ENCODE assay signal across 21 mouse cellular contexts in genomic region chr16:91640171-91640570, GRCm38 (mm10). TPM values are rescaled to one million over a fixed set of nuclear protein-coding genes. Genes with fewer than 3 reads are reported as not detected.
DNase-seq lines count a peak whose midpoint lies in the region; ATAC-seq and TF ChIP-seq lines count a peak whose summit lies in the region.
"Had no signal": no experiment of that assay in that cellular context is flagged by ENCODE, and none has a peak within 500 bp of the region (broad histone marks: within the 10 kb centered on the region; RNA-seq: fewer than 3 reads in every experiment).

No protein-coding gene starts in this region.

- peaks cover 3% of the 10 kb centered on the region; the same call in 1 of the 2 replicates for H3K4me1 ChIP-seq in bone marrow, adult 2 months (ENCODE audit: control insufficient read depth, insufficient read depth, low read length)
- H3K4me1 ChIP-seq: embryonic facial prominence, embryonic 15.5 days had no signal

- H3K4me3 ChIP-seq in layer of hippocampus, adult 2 months: no peak overlapping the region
- H3K4me3 ChIP-seq in bone marrow, adult 2 months (replicated peaks; ENCODE audit: control insufficient read depth, low read depth, low read length): no peak overlapping the region
- H3K4me3 ChIP-seq: embryonic facial prominence, embryonic 12.5 days; embryonic facial prominence, embryonic 15.5 days; gastrocnemius, adult 2 months; hindbrain, embryonic 12.5 days; hindbrain, embryonic 15.5 days had no signal

- TF ChIP-seq CTCF in layer of hippocampus, adult 2 months (conservative IDR thresholded peaks at IDR 0.05): no peak
- TF ChIP-seq CTCF in bone marrow, adult 2 months (IDR thresholded peaks at IDR 0.05; ENCODE audit: control insufficient read depth, insufficient read depth, low read length): no peak

- peak; percentile 97 for ATAC-seq in megakaryocyte, adult 5-6 weeks (ENCODE audit: poor library complexity, severe bottlenecking)
- 0 out of 2 replicates have a peak, but pooled peaks have one; percentile 51 for ATAC-seq in neutrophil, adult 5-6 weeks (ENCODE audit: extremely low read depth, insufficient number of reproducible peaks, low FRiP score, poor library complexity, severe bottlenecking)
- ATAC-seq: forebrain, embryonic 14.5 days; forebrain, postnatal 0 days had no signal

- no peak for TF ChIP-seq POLR2A in bone marrow, adult 2 months (IDR thresholded peaks at IDR 0.05; ENCODE audit: borderline replicate concordance, control insufficient read depth, low read depth, low read length)

- no peak for DNase-seq in layer of hippocampus, adult 2 months (ENCODE audit: low spot score in 2 of 2)
- DNase-seq in layer of hippocampus, adult 9-11 months: no peak
- DNase-seq in spleen, postnatal 36 days (ENCODE audit: low spot score in 2 of 2): no peak
- no peak for DNase-seq in adrenal gland, adult (ENCODE audit: inconsistent age in 2 of 2, low spot score in 1 of 2)
- DNase-seq: adrenal gland, adult 8-10 months; adrenal gland, postnatal 25 days; B cell, adult 2 months; cerebellum, adult 18-20 months; cerebellum, adult 9-10 months; cerebellum, postnatal 14 days; forebrain, postnatal 0 days; gastrocnemius, adult 2 months; gastrocnemius, postnatal 14 days had no signal

- H3K27ac ChIP-seq in layer of hippocampus, adult 2 months: peak overlapping the region; percentile 48; the same call in 1 of the 2 replicates
- peak overlapping the region; percentile 12; the same call in 1 of the 2 replicates for H3K27ac ChIP-seq in bone marrow, adult 2 months (ENCODE audit: control insufficient read depth, insufficient read depth, low read depth, low read length, poor library complexity)
- H3K27ac ChIP-seq: embryonic facial prominence, embryonic 12.5 days; embryonic facial prominence, embryonic 15.5 days; gastrocnemius, adult 2 months; hindbrain, embryonic 12.5 days; hindbrain, embryonic 15.5 days had no signal

- WGBS in bone marrow, adult 2 months: 67% methylated on average over 8 of the region's 8 CpGs

RNA-seq across cellular contexts. Expression of gene Gart, which starts 6.6 kb away (rescaled TPM):
- total RNA-seq in layer of hippocampus, adult 2 months (2021): 10 to 100 TPM; 52.9 to 54.3 TPM
- polyA plus RNA-seq in bone marrow, adult 2 months (2011; ENCODE audit: insufficient read depth, insufficient read length, low replicate concordance, missing spikeins): 70.5 and 94.2 TPM in 2 replicates
- 59.0 and 62.7 TPM in 2 replicates for total RNA-seq in megakaryocyte, adult 5-6 weeks (2015)
- total RNA-seq in megakaryocyte, adult 5-6 weeks (2017): 98.1 and 115 TPM in 2 replicates
- total RNA-seq in neutrophil, adult 5-6 weeks (2017): 37.3 and 48.8 TPM in 2 replicates

RNA-seq across cellular contexts. Expression of gene Son, which starts 7.1 kb away (rescaled TPM):
- total RNA-seq in layer of hippocampus, adult 2 months (2021): 100 to 1,000 TPM; 259 to 285 TPM
- 132 and 165 TPM in 2 replicates for polyA plus RNA-seq in bone marrow, adult 2 months (2011; ENCODE audit: insufficient read depth, insufficient read length, low replicate concordance, missing spikeins)
- total RNA-seq in megakaryocyte, adult 5-6 weeks (2015): 271 and 279 TPM in 2 replicates
- total RNA-seq in megakaryocyte, adult 5-6 weeks (2017): 160 and 200 TPM in 2 replicates
- total RNA-seq in neutrophil, adult 5-6 weeks (2017): 542 and 583 TPM in 2 replicates

RNA-seq across cellular contexts. Expression of gene Dnajc28, which starts 21.3 kb away (rescaled TPM):
- total RNA-seq in layer of hippocampus, adult 2 months (2021): 10 to 100 TPM; 10.3 to 10.5 TPM
- polyA plus RNA-seq in bone marrow, adult 2 months (2011; ENCODE audit: insufficient read depth, insufficient read length, low replicate concordance, missing spikeins): 1.6 and 1.9 TPM in 2 replicates
- total RNA-seq in megakaryocyte, adult 5-6 weeks (2015): 2.3 and 2.7 TPM in 2 replicates
- total RNA-seq in megakaryocyte, adult 5-6 weeks (2017): 5.0 and 6.8 TPM in 2 replicates
- 8.3 and 9.1 TPM in 2 replicates for total RNA-seq in neutrophil, adult 5-6 weeks (2017)

RNA-seq across cellular contexts. Expression of gene Tmem50b, which starts 42.6 kb away (rescaled TPM):
- 100 to 1,000 TPM in 1 of 2 experiments, 10 to 100 TPM in 1; 97.3 to 104 TPM for total RNA-seq in layer of hippocampus, adult 2 months (2021)
- 7.3 and 17.5 TPM in 2 replicates for polyA plus RNA-seq in bone marrow, adult 2 months (2011; ENCODE audit: insufficient read depth, insufficient read length, low replicate concordance, missing spikeins)
- total RNA-seq in megakaryocyte, adult 5-6 weeks (2015): 102 and 112 TPM in 2 replicates
- 83.4 and 89.7 TPM in 2 replicates for total RNA-seq in megakaryocyte, adult 5-6 weeks (2017)
- total RNA-seq in neutrophil, adult 5-6 weeks (2017): 81.5 and 86.4 TPM in 2 replicates

RNA-seq across cellular contexts. Expression of gene Donson, which starts 48.4 kb away (rescaled TPM):
- total RNA-seq in layer of hippocampus, adult 2 months (2021): 10 to 100 TPM; 24.4 to 28.8 TPM
- 15.2 and 18.0 TPM in 2 replicates for polyA plus RNA-seq in bone marrow, adult 2 months (2011; ENCODE audit: insufficient read depth, insufficient read length, low replicate concordance, missing spikeins)
- 17.8 and 32.6 TPM in 2 replicates for total RNA-seq in megakaryocyte, adult 5-6 weeks (2015)
- total RNA-seq in megakaryocyte, adult 5-6 weeks (2017): 23.5 and 50.1 TPM in 2 replicates
- total RNA-seq in neutrophil, adult 5-6 weeks (2017): 81.0 and 93.7 TPM in 2 replicates
